In the genomic region with DNA sequence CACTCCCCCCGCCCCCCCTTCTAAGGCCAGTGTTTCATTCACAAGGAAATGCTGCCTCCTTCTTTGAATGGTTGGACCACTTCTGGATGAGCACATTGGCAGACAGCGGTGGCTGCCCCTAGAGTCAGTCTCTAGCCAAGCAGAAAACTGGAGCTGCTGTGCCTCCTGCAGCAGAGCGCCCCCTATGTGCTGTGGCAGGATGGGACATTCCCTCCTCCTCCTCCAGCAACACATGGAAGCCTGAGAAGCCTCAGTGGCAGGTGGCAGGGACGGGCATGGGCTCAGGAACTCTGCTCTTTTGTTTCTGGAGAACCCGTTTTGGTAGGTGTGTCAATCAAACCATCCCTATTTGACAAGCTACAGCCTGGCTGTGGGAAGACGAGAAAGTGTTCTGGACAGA, we compare ENCODE assay signal across 2 mouse cellular contexts.
TF ChIP-seq lines count a peak whose summit lies in the region.

No protein-coding gene starts in this region.

TF ChIP-seq in CH12.LX, 34 proteins besides CTCF, POLR2A, EP300 and RAD21:
- TF ChIP-seq JUND (conservative IDR thresholded peaks at IDR 0.05; ENCODE audit: low read depth, low read length) (no peak), ETS1 (conservative IDR thresholded peaks at IDR 0.05; ENCODE audit: low read depth, low read length) (no peak), KAT2A (IDR thresholded peaks at IDR 0.05; ENCODE audit: insufficient replicate concordance, low read length) (no peak), CHD1 (IDR thresholded peaks at IDR 0.05; ENCODE audit: low read depth, low read length) (no peak), SMC3 (IDR thresholded peaks at IDR 0.05; ENCODE audit: low read depth, low read length) (peak; percentile 42), ZKSCAN1 (IDR thresholded peaks at IDR 0.05; ENCODE audit: borderline replicate concordance, low read depth, low read length) (no peak), MAZ (IDR thresholded peaks at IDR 0.05; ENCODE audit: low read depth, low read length) (no peak)

TF ChIP-seq in ES-E14, 5 proteins besides CTCF, POLR2A, EP300 and RAD21:
- no peak for TF ChIP-seq MAFK (IDR thresholded peaks at IDR 0.05; ENCODE audit: insufficient read depth, low read depth, low read length)
- no peak for TF ChIP-seq CHD2 (IDR thresholded peaks at IDR 0.05; ENCODE audit: low read depth, low read length)
- TF ChIP-seq HCFC1 (IDR thresholded peaks at IDR 0.05; ENCODE audit: borderline replicate concordance, insufficient read depth, low read length): no peak
- TF ChIP-seq ZNF384 (IDR thresholded peaks at IDR 0.05; ENCODE audit: low read depth, low read length): no peak
TF ChIP-seq in ES-E14: peak in this region for 0.
